Mouse (Mus musculus) regulatory T cell (primary cell): ENCODE measurements at regions not wholly inside any gene's neighbourhood (a gene's known extent, or its start where the extent isn't known, plus 50 kb on each side); places are given as distances from the start of the nearest gene placed in this dataset.

Experiments used
- in situ Hi-C: fragments of 300-600 bp; cut with MboI, MseI; formaldehyde crosslinking; loops from one replicate; pipeline ENCODE4 v1.15.1; 2025; ENCODE audit warnings: high pct_unique_total_duplicates

- in situ Hi-C loops, result no loop called here
Measured at GRCm38 (mm10) chr16:8117543-8118167, 307.3 kb downstream of the Tmem114 start.

- in situ Hi-C loops, result no loop called here
Measured at GRCm38 (mm10) chr16:8111329-8112116, 313.4 kb downstream of the Tmem114 start.

- in situ Hi-C loops, result no loop called here
Measured at GRCm38 (mm10) chr16:8108141-8109122, 316.5 kb downstream of the Tmem114 start.

GRCm38 (mm10) chr16:8079024-8079423 is 345.9 kb downstream of the Tmem114 start:
- in situ Hi-C loops, result no loop called here

- in situ Hi-C loops, result no loop called here
Measured at GRCm38 (mm10) chr16:8078461-8078860, 346.5 kb downstream of the Tmem114 start.

GRCm38 (mm10) chr16:8074729-8075128 is 350.2 kb downstream of the Tmem114 start:
- in situ Hi-C loops, result loop anchor here (5.0 kb wide), 1 partner anchor 752 kb away; no protein-coding TSS in a partner anchor

- in situ Hi-C loops, result no loop called here
Measured at GRCm38 (mm10) chr16:8053936-8054335, 371.0 kb downstream of the Tmem114 start.

GRCm38 (mm10) chr16:8008966-8009365 is 416.0 kb downstream of the Tmem114 start:
- in situ Hi-C loops, result no loop called here

GRCm38 (mm10) chr16:8006631-8007030 is 418.3 kb downstream of the Tmem114 start:
- in situ Hi-C loops, result no loop called here

- in situ Hi-C loops, result no loop called here
Measured at GRCm38 (mm10) chr16:8002339-8003089, 422.4 kb downstream of the Tmem114 start.

- in situ Hi-C loops, result no loop called here
Measured at GRCm38 (mm10) chr16:7982816-7983215, 442.1 kb downstream of the Tmem114 start.

GRCm38 (mm10) chr16:7978466-7978865 is 446.5 kb downstream of the Tmem114 start:
- in situ Hi-C loops, result no loop called here

- in situ Hi-C loops, result no loop called here
Measured at GRCm38 (mm10) chr16:7951616-7952015, 473.3 kb downstream of the Tmem114 start.

GRCm38 (mm10) chr16:7942333-7942732 is 482.6 kb downstream of the Tmem114 start:
- in situ Hi-C loops, result no loop called here

- in situ Hi-C loops, result no loop called here
Measured at GRCm38 (mm10) chr16:7937167-7937566, 487.8 kb downstream of the Tmem114 start.

GRCm38 (mm10) chr16:7932322-7932721 is 492.6 kb downstream of the Tmem114 start:
- in situ Hi-C loops, result no loop called here

GRCm38 (mm10) chr16:7931676-7932075 is 493.3 kb downstream of the Tmem114 start:
- in situ Hi-C loops, result no loop called here

- in situ Hi-C loops, result no loop called here
Measured at GRCm38 (mm10) chr16:7929112-7929511, 495.8 kb downstream of the Tmem114 start.

- in situ Hi-C loops, result no loop called here
Measured at GRCm38 (mm10) chr16:7928391-7928935, 496.5 kb downstream of the Tmem114 start.

- in situ Hi-C loops, result no loop called here
Measured at GRCm38 (mm10) chr16:7927756-7928155, 497.2 kb downstream of the Tmem114 start.

- in situ Hi-C loops, result no loop called here
Measured at GRCm38 (mm10) chr16:7895786-7896185, 529.1 kb downstream of the Tmem114 start.
